Mouse (Mus musculus): ENCODE measurements around the gene Slc24a4. TPM values are rescaled to one million over a fixed set of nuclear protein-coding genes. Genes with fewer than 3 reads are reported as not detected.

The Slc24a4 gene
- polyA plus RNA-seq, 1 experiment from 2014 or later: not detected

DNA sequence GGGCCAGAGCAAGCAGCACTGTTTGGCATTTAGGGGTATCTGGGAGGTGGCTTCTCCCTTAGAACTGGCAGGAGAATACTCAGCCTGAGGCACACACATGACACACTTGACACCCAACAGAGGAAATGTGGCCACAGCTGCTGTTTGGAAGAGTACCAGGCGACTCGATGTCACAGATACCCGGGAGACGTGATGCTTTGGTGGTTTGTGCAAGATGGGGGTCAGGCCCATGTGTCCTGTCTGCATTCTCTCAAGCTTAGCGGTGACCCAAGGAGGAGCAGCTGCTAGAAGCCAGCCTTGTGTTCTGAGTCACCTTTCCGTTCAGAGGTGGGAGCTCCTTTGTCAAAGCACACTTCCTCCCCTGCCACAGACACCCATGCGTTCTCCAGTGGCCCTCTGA, 166.7 kb downstream of the Slc24a4 start:
- no peak for DNase-seq (ENCODE audit: low spot score)
- no peaks in the 10 kb centered on the region for H3K36me3 ChIP-seq (ENCODE audit: control insufficient read depth, insufficient read depth, low read length)
- no peak overlapping the region for H3K4me3 ChIP-seq (ENCODE audit: low read depth, low read length)
- no peaks in the 10 kb centered on the region for H3K27me3 ChIP-seq (ENCODE audit: control insufficient read depth, insufficient read depth, low read length)
- no peak for ATAC-seq (ENCODE audit: insufficient number of reproducible peaks, low FRiP score, low TSS enrichment, low read depth)
- no peak overlapping the region for H3K27ac ChIP-seq (replicated peaks; ENCODE audit: low read depth, low read length)
- no peak overlapping the region for H3K4me2 ChIP-seq (ENCODE audit: low read depth, severe bottlenecking)
- WGBS: 82% methylated on average over 7 of the region's 7 CpGs
- no peak overlapping the region for H3K9ac ChIP-seq (ENCODE audit: low read length)
- H3K4me1 ChIP-seq (ENCODE audit: control insufficient read depth, insufficient read depth, low read length): peaks cover 4% of the 10 kb centered on the region; the same call in 1 of the 2 replicates
- H3K9me3 ChIP-seq (ENCODE audit: control insufficient read depth, low read length): no peaks in the 10 kb centered on the region

DNA sequence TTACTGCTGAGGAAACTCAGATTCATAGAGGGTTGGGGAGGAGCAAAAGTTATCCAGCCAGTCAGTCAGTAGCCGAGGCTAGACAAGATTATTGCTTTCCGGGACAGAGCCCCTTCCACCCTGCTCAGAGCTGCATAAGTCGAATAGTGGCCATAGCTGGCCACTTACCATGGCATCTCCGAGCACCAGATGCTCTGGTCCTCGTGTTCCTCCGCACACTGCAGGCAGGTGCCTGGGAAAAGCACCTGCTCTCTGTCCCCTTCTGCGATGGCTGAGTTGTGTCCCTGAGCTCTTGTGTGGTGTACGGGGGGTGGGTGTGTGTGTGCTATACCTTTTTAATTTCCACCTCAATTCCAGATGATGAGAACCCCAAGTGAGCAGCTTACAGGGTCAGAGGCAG, 167.1 kb downstream of the Slc24a4 start:
- Histone ChIP-seq H3K4me2 (ENCODE audit: low read depth, severe bottlenecking) (no peak overlapping the region), H3K4me3 (ENCODE audit: low read depth, low read length) (no peak overlapping the region), H3K9ac (ENCODE audit: low read length) (no peak overlapping the region), H3K4me1 (ENCODE audit: control insufficient read depth, insufficient read depth, low read length) (peaks cover 4% of the 10 kb centered on the region; the same call in 1 of the 2 replicates), H3K9me3 (ENCODE audit: control insufficient read depth, low read length) (no peaks in the 10 kb centered on the region), H3K36me3 (ENCODE audit: control insufficient read depth, insufficient read depth, low read length) (no peaks in the 10 kb centered on the region), H3K27ac (replicated peaks; ENCODE audit: low read depth, low read length) (no peak overlapping the region), H3K27me3 (ENCODE audit: control insufficient read depth, insufficient read depth, low read length) (no peaks in the 10 kb centered on the region)
- 84% methylated on average over 8 of the region's 8 CpGs for WGBS
- ATAC-seq (ENCODE audit: insufficient number of reproducible peaks, low FRiP score, low TSS enrichment, low read depth) (no peak), DNase-seq (ENCODE audit: low spot score) (no peak)

- H3K27me3 ChIP-seq (ENCODE audit: control insufficient read depth, insufficient read depth, low read length): no peaks in the 10 kb centered on the region
- DNase-seq (ENCODE audit: low spot score): no peak
- H3K36me3 ChIP-seq (ENCODE audit: control insufficient read depth, insufficient read depth, low read length): no peaks in the 10 kb centered on the region
- ATAC-seq (ENCODE audit: insufficient number of reproducible peaks, low FRiP score, low TSS enrichment, low read depth): no peak
- no peak overlapping the region for H3K4me3 ChIP-seq (ENCODE audit: low read depth, low read length)
- no peak overlapping the region for H3K4me2 ChIP-seq (ENCODE audit: low read depth, severe bottlenecking)
- H3K9ac ChIP-seq (ENCODE audit: low read length): no peak overlapping the region
- peaks cover 4% of the 10 kb centered on the region; the same call in 1 of the 2 replicates for H3K4me1 ChIP-seq (ENCODE audit: control insufficient read depth, insufficient read depth, low read length)
- WGBS: 83% methylated on average over 1 of the region's 1 CpGs
- H3K27ac ChIP-seq (replicated peaks; ENCODE audit: low read depth, low read length): no peak overlapping the region
- no peaks in the 10 kb centered on the region for H3K9me3 ChIP-seq (ENCODE audit: control insufficient read depth, low read length)
These were observed 167.8 kb downstream of the Slc24a4 start for GRCm38 (mm10) chr12:102296361-102296760.

DNA sequence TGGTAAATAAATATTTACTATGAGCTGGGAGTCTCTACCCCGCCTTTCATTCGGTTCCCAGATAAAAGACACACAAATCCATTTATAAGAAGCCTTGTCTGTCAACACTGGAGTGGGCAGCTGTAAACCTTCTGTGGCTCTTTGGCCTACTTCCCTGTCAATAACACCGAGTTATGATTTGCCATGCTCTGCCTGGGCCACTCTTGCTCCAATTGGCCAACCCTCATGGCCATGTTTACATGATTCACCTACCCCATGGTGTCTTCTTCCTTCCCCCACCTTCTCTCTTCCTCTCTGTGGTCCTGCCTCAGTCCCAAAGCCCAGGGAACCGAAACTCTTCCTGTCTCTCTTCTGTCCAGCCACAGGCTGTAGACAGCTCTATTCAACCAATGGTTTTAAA, 168.4 kb downstream of the Slc24a4 start:
- no peak overlapping the region for H3K27ac ChIP-seq (replicated peaks; ENCODE audit: low read depth, low read length)
- H3K9me3 ChIP-seq (ENCODE audit: control insufficient read depth, low read length): no peaks in the 10 kb centered on the region
- WGBS: 92% methylated on average over 4 of the region's 4 CpGs
- H3K4me2 ChIP-seq (ENCODE audit: low read depth, severe bottlenecking): no peak overlapping the region
- H3K36me3 ChIP-seq (ENCODE audit: control insufficient read depth, insufficient read depth, low read length): no peaks in the 10 kb centered on the region
- no peak for DNase-seq (ENCODE audit: low spot score)
- H3K4me1 ChIP-seq (ENCODE audit: control insufficient read depth, insufficient read depth, low read length): peaks cover 3% of the 10 kb centered on the region; the same call in 1 of the 2 replicates
- H3K9ac ChIP-seq (ENCODE audit: low read length): no peak overlapping the region
- no peaks in the 10 kb centered on the region for H3K27me3 ChIP-seq (ENCODE audit: control insufficient read depth, insufficient read depth, low read length)
- no peak overlapping the region for H3K4me3 ChIP-seq (ENCODE audit: low read depth, low read length)
- no peak for ATAC-seq (ENCODE audit: insufficient number of reproducible peaks, low FRiP score, low TSS enrichment, low read depth)

- H3K4me3 ChIP-seq (ENCODE audit: low read depth, low read length): no peak overlapping the region
- no peak overlapping the region for H3K9ac ChIP-seq (ENCODE audit: low read length)
- no peaks in the 10 kb centered on the region for H3K27me3 ChIP-seq (ENCODE audit: control insufficient read depth, insufficient read depth, low read length)
- H3K4me1 ChIP-seq (ENCODE audit: control insufficient read depth, insufficient read depth, low read length): 0 out of 2 replicates have a peak, but pooled peaks cover 4% of the 10 kb centered on the region
- H3K9me3 ChIP-seq (ENCODE audit: control insufficient read depth, low read length): no peaks in the 10 kb centered on the region
- DNase-seq (ENCODE audit: low spot score): no peak
- H3K4me2 ChIP-seq (ENCODE audit: low read depth, severe bottlenecking): no peak overlapping the region
- H3K27ac ChIP-seq (replicated peaks; ENCODE audit: low read depth, low read length): no peak overlapping the region
- ATAC-seq (ENCODE audit: insufficient number of reproducible peaks, low FRiP score, low TSS enrichment, low read depth): no peak
- WGBS: 69% methylated on average over 5 of the region's 5 CpGs
- H3K36me3 ChIP-seq (ENCODE audit: control insufficient read depth, insufficient read depth, low read length): no peaks in the 10 kb centered on the region
These were observed 170.7 kb downstream of the Slc24a4 start for GRCm38 (mm10) chr12:102299209-102299608.

DNA sequence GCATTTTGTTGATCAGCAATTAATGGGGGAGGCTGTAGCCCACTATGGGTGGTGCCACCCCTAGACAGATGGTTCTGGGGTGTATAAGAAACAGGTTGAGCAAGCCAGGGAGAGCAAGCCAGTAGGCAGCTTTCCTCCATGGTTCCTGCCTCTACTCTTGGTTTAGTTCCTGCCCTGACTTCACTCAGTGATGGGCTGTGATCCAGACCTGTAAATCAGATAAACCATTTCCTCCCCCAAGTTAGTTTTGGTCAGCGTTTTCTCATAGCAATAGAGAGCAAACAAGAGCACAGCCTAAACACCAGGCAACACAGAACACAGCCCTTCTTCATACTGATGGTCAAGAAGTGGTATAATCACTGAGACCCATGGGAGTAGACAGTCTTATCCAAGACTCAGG, 173.1 kb downstream of the Slc24a4 start:
- Histone ChIP-seq H3K4me1 (ENCODE audit: control insufficient read depth, insufficient read depth, low read length) (0 out of 2 replicates have a peak, but pooled peaks cover 4% of the 10 kb centered on the region), H3K36me3 (ENCODE audit: control insufficient read depth, insufficient read depth, low read length) (no peaks in the 10 kb centered on the region), H3K4me3 (ENCODE audit: low read depth, low read length) (no peak overlapping the region), H3K27ac (replicated peaks; ENCODE audit: low read depth, low read length) (no peak overlapping the region), H3K27me3 (ENCODE audit: control insufficient read depth, insufficient read depth, low read length) (no peaks in the 10 kb centered on the region), H3K9ac (ENCODE audit: low read length) (no peak overlapping the region), H3K9me3 (ENCODE audit: control insufficient read depth, low read length) (no peaks in the 10 kb centered on the region), H3K4me2 (ENCODE audit: low read depth, severe bottlenecking) (no peak overlapping the region)
- DNase-seq (ENCODE audit: low spot score) (no peak), ATAC-seq (ENCODE audit: insufficient number of reproducible peaks, low FRiP score, low TSS enrichment, low read depth) (no peak)
- 78% methylated on average over 1 of the region's 1 CpGs for WGBS

DNA sequence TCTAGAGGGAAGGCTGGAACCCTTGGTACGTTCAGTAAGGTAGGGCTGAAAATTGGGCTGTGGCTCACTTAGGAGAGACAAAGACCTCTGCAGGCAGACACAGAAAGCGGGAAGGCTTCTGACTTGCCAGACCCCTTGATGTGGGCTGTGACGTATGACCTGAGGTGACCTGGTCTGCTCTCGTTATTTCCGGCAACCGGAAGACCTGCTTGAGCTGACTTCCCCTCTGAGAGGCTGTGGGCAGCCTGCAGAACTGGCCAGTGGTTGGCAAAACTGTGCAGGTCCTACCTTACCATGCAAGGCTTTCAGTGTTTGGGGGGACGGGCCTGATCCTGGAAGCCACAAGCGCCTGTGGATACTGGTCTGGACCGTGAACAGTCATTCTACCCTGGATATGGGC, 173.8 kb downstream of the Slc24a4 start:
- Histone ChIP-seq H3K4me1 (ENCODE audit: control insufficient read depth, insufficient read depth, low read length) (0 out of 2 replicates have a peak, but pooled peaks cover 4% of the 10 kb centered on the region), H3K36me3 (ENCODE audit: control insufficient read depth, insufficient read depth, low read length) (no peaks in the 10 kb centered on the region), H3K27ac (replicated peaks; ENCODE audit: low read depth, low read length) (no peak overlapping the region; the same call in 1 of the 2 replicates), H3K4me2 (ENCODE audit: low read depth, severe bottlenecking) (no peak overlapping the region), H3K27me3 (ENCODE audit: control insufficient read depth, insufficient read depth, low read length) (no peaks in the 10 kb centered on the region), H3K9me3 (ENCODE audit: control insufficient read depth, low read length) (no peaks in the 10 kb centered on the region), H3K9ac (ENCODE audit: low read length) (no peak overlapping the region), H3K4me3 (ENCODE audit: low read depth, low read length) (no peak overlapping the region)
- WGBS: 67% methylated on average over 9 of the region's 9 CpGs
- ATAC-seq (ENCODE audit: insufficient number of reproducible peaks, low FRiP score, low TSS enrichment, low read depth) (no peak; the same call in 1 of the 2 replicates), DNase-seq (ENCODE audit: low spot score) (no peak)

GRCm38 (mm10) chr12:102302831-102303351, 174.4 kb downstream of the Slc24a4 start:
- Histone ChIP-seq H3K36me3 (ENCODE audit: control insufficient read depth, insufficient read depth, low read length) (no peaks in the 10 kb centered on the region), H3K27ac (replicated peaks; ENCODE audit: low read depth, low read length) (no peak overlapping the region; the same call in 1 of the 2 replicates), H3K4me2 (ENCODE audit: low read depth, severe bottlenecking) (no peak overlapping the region), H3K4me3 (ENCODE audit: low read depth, low read length) (no peak overlapping the region), H3K9ac (ENCODE audit: low read length) (no peak overlapping the region), H3K27me3 (ENCODE audit: control insufficient read depth, insufficient read depth, low read length) (no peaks in the 10 kb centered on the region), H3K9me3 (ENCODE audit: control insufficient read depth, low read length) (no peaks in the 10 kb centered on the region), H3K4me1 (ENCODE audit: control insufficient read depth, insufficient read depth, low read length) (0 out of 2 replicates have a peak, but pooled peaks cover 4% of the 10 kb centered on the region)
- 70% methylated on average over 4 of the region's 4 CpGs for WGBS
- DNase-seq (ENCODE audit: low spot score): no peak
- no peak for ATAC-seq (ENCODE audit: insufficient number of reproducible peaks, low FRiP score, low TSS enrichment, low read depth)

DNA sequence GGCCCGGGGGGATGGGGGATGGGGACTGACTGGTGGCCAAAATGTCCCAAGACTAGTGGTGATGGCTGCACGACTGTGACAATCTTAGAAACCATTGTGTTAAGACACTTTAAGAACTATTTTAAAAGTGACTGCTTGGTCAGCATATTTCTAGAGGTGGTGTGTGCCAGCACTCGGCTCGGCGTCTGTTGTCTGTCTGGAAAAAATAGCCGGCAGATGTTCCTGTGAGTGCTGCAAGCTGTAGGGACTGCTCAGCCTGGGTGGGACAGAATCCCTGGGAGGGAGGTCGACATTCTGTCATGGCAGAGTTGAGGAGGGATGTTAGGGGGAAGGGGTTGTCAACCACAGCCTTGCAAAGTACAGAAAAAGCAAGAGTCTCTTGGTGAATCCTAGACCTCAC, 175.3 kb downstream of the Slc24a4 start:
- H3K4me3 ChIP-seq (ENCODE audit: low read depth, low read length): no peak overlapping the region
- no peak overlapping the region for H3K9ac ChIP-seq (ENCODE audit: low read length)
- WGBS: 58% methylated on average over 7 of the region's 7 CpGs
- no peak overlapping the region for H3K27ac ChIP-seq (replicated peaks; ENCODE audit: low read depth, low read length)
- no peaks in the 10 kb centered on the region for H3K9me3 ChIP-seq (ENCODE audit: control insufficient read depth, low read length)
- no peaks in the 10 kb centered on the region for H3K27me3 ChIP-seq (ENCODE audit: control insufficient read depth, insufficient read depth, low read length)
- 0 out of 2 replicates have a peak, but pooled peaks cover 4% of the 10 kb centered on the region for H3K4me1 ChIP-seq (ENCODE audit: control insufficient read depth, insufficient read depth, low read length)
- H3K36me3 ChIP-seq (ENCODE audit: control insufficient read depth, insufficient read depth, low read length): no peaks in the 10 kb centered on the region
- ATAC-seq (ENCODE audit: insufficient number of reproducible peaks, low FRiP score, low TSS enrichment, low read depth) (no peak), DNase-seq (ENCODE audit: low spot score) (no peak)
- H3K4me2 ChIP-seq (ENCODE audit: low read depth, severe bottlenecking): no peak overlapping the region
